Mouse (Mus musculus): ENCODE measurements around the gene Gm5478. TPM values are rescaled to one million over a fixed set of nuclear protein-coding genes. Genes with fewer than 3 reads are reported as not detected.

Gene Gm5478
- total and polyA plus RNA-seq, 3 experiments = not detected

DNA sequence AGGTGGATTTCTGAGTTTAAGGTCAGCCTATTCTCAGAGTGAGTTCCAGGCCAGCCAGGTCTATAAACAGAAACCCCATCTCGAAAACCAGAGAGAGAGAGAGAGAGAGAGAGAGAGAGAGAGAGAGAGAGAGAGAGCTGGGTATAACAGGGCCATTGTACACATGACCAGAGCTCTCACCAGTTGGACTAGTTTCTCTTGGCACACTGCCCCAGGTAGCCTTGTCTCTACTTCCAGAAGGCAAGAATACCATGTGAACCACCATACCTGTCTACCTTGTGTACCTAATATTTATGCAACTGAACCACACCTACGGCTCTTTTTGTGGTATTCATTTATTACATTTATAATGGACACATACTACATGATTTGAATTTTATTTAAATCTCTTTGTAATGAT is 41.0 kb upstream of the Gm5478 start:
- Histone ChIP-seq H3K4me2 (ENCODE audit: insufficient read depth, low read depth, poor library complexity, severe bottlenecking) (no peak overlapping the region), H3K9ac (ENCODE audit: insufficient read depth, low read depth) (no peak overlapping the region), H3K79me2 (replicated peaks; ENCODE audit: control insufficient read depth, extremely low read depth, insufficient read depth, poor library complexity, severe bottlenecking) (no peaks in the 10 kb centered on the region), H3K36me3 (replicated peaks in 1 of 2; ENCODE audit: control insufficient read depth in 1 of 2, insufficient read depth in 1 of 2, low read length in 1 of 2) (no peaks in the 10 kb centered on the region), H3K9me3 (replicated peaks; ENCODE audit: low read length) (no peaks in the 10 kb centered on the region), H3K27me3 (replicated peaks) (peaks cover 80% of the 10 kb centered on the region), H3K4me3 (replicated peaks in 1 of 3; ENCODE audit: low read depth in 2 of 3, low read length in 2 of 3, poor library complexity in 1 of 3) (no peak overlapping the region), H3K4me1 (ENCODE audit: control insufficient read depth in 1 of 2, insufficient read depth in 2 of 2) (no peaks in the 10 kb centered on the region), H3K27ac (ENCODE audit: insufficient read depth, low read depth) (no peak overlapping the region)
- dilution Hi-C loops (cut with MboI; ENCODE audit: extremely low pct_ligation_motif_present, extremely low pct_unique_long_range_greater_than_20kb, low sequenced_read_pairs) = no loop called here
- in situ Hi-C loops (cut with MboI; ENCODE audit: low pct_ligation_motif_present, low pct_unique_long_range_greater_than_20kb, low sequenced_read_pairs) = no loop called here
- TF ChIP-seq RCOR1 (conservative IDR thresholded peaks at IDR 0.05; ENCODE audit: low read depth, low read length) = no peak
- DNase-seq (ENCODE audit: extremely low read depth) = no peak

DNA sequence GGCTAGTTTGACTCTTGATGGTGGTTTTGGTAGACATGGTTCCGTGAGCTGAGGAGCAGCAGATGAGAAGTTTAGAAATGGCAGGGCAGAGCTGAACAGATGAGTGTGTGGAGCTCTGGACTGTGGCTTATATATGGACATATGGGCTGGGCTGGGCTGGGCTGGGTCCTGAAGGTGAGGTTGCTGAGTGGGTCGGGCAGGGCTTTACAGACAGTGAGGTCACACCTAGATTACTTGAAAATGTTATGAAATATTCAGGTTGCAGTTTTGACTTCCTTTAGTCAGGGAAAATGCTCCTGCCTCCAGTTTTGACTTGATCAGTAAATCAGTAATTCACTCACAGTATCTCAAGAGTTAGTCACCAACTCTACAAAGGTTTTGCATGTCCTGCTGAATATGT is 33.0 kb upstream of the Gm5478 start, which contains the start of gene Krt6b:
TSS of gene Krt6b (minus strand) at position 101 of the 400 bp plus-strand sequence.
- Histone ChIP-seq H3K27me3 (replicated peaks) (peaks cover 70% of the 10 kb centered on the region), H3K9ac (ENCODE audit: insufficient read depth, low read depth) (no peak within 1 kb of the TSS), H3K4me2 (ENCODE audit: insufficient read depth, low read depth, poor library complexity, severe bottlenecking) (no peak within 1 kb of the TSS), H3K4me3 (replicated peaks in 1 of 3; ENCODE audit: low read depth in 2 of 3, low read length in 2 of 3, poor library complexity in 1 of 3) (no peak within 1 kb of the TSS), H3K36me3 (replicated peaks in 1 of 2; ENCODE audit: control insufficient read depth in 1 of 2, insufficient read depth in 1 of 2, low read length in 1 of 2) (no peaks in the 10 kb centered on the region), H3K9me3 (replicated peaks; ENCODE audit: low read length) (peaks cover 9% of the 10 kb centered on the region), H3K27ac (ENCODE audit: insufficient read depth, low read depth) (no peak within 1 kb of the TSS), H3K79me2 (replicated peaks; ENCODE audit: control insufficient read depth, extremely low read depth, insufficient read depth, poor library complexity, severe bottlenecking) (no peaks in the 10 kb centered on the region), H3K4me1 (ENCODE audit: control insufficient read depth in 1 of 2, insufficient read depth in 2 of 2) (peaks cover 0 to 5% of the 10 kb centered on the region in 2 experiments; a peak in 1 of 4 replicates)
- TF ChIP-seq NRF1 (IDR thresholded peaks at IDR 0.05; ENCODE audit: low read depth, low read length) = no peak
- in situ Hi-C loops (cut with MboI; ENCODE audit: low pct_ligation_motif_present, low pct_unique_long_range_greater_than_20kb, low sequenced_read_pairs) (no loop called here), dilution Hi-C loops (cut with MboI; ENCODE audit: extremely low pct_ligation_motif_present, extremely low pct_unique_long_range_greater_than_20kb, low sequenced_read_pairs) (no loop called here)
- DNase-seq (ENCODE audit: extremely low read depth) = no peak

DNA sequence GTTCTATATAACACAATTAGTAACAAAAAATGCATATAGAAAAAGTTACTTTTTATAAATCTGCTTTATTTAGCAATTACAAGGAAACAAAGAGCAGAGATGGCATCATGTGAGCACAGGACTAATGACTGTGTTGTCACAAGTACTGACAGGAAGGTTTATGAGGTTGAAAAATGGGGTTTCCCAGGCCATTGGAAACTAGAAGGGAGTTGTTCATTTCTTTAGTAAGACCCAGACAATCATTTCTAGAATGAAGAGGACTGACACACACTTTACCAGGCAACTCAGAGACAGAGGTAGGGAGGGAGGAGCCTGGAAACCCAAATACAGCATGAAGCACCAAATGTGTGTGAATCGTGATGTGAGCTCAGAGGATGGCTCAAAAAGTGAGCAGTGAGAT is 28.8 kb upstream of the Gm5478 start:
- no peak for TF ChIP-seq USF2 (conservative IDR thresholded peaks at IDR 0.05; ENCODE audit: low read depth, low read length)
- peak; percentile 66 for TF ChIP-seq IRF4 (IDR thresholded peaks at IDR 0.05; ENCODE audit: low read depth, low read length)
- TF ChIP-seq BHLHE40 (IDR thresholded peaks at IDR 0.05; ENCODE audit: low read depth, low read length) = peak; percentile 62; the same call in 1 of the 2 replicates
- TF ChIP-seq EP300 (IDR thresholded peaks at IDR 0.05; ENCODE audit: low read length) = peak; percentile 53; the same call in 1 of the 2 replicates
- no peaks in the 10 kb centered on the region for H3K36me3 ChIP-seq (replicated peaks in 1 of 2; ENCODE audit: control insufficient read depth in 1 of 2, insufficient read depth in 1 of 2, low read length in 1 of 2)
- dilution Hi-C loops (cut with MboI; ENCODE audit: extremely low pct_ligation_motif_present, extremely low pct_unique_long_range_greater_than_20kb, low sequenced_read_pairs) (no loop called here), in situ Hi-C loops (cut with MboI; ENCODE audit: low pct_ligation_motif_present, low pct_unique_long_range_greater_than_20kb, low sequenced_read_pairs) (no loop called here)
- H3K27ac ChIP-seq (ENCODE audit: insufficient read depth, low read depth) = no peak overlapping the region
- no peak overlapping the region for H3K4me2 ChIP-seq (ENCODE audit: insufficient read depth, low read depth, poor library complexity, severe bottlenecking)
- H3K9me3 ChIP-seq (replicated peaks; ENCODE audit: low read length) = no peaks in the 10 kb centered on the region
- H3K4me3 ChIP-seq (replicated peaks in 1 of 3; ENCODE audit: low read depth in 2 of 3, low read length in 2 of 3, poor library complexity in 1 of 3) = no peak overlapping the region
- no peak overlapping the region for H3K9ac ChIP-seq (ENCODE audit: insufficient read depth, low read depth)
- H3K27me3 ChIP-seq (replicated peaks) = peaks cover 52% of the 10 kb centered on the region
- peak; percentile 17 for DNase-seq (ENCODE audit: extremely low read depth)
- H3K79me2 ChIP-seq (replicated peaks; ENCODE audit: control insufficient read depth, extremely low read depth, insufficient read depth, poor library complexity, severe bottlenecking) = no peaks in the 10 kb centered on the region
- peaks cover 0 to 5% of the 10 kb centered on the region in 2 experiments; a peak in 1 of 4 replicates for H3K4me1 ChIP-seq (ENCODE audit: control insufficient read depth in 1 of 2, insufficient read depth in 2 of 2)

GRCm38 (mm10) chr15:101652736-101653265 is 5.6 kb upstream of the Gm5478 start:
- Histone ChIP-seq H3K9me3 (replicated peaks; ENCODE audit: low read length) (no peaks in the 10 kb centered on the region), H3K4me2 (ENCODE audit: insufficient read depth, low read depth, poor library complexity, severe bottlenecking) (no peak overlapping the region), H3K4me3 (replicated peaks in 1 of 3; ENCODE audit: low read depth in 2 of 3, low read length in 2 of 3, poor library complexity in 1 of 3) (no peak overlapping the region), H3K9ac (ENCODE audit: insufficient read depth, low read depth) (no peak overlapping the region), H3K79me2 (replicated peaks; ENCODE audit: control insufficient read depth, extremely low read depth, insufficient read depth, poor library complexity, severe bottlenecking) (no peaks in the 10 kb centered on the region), H3K27ac (ENCODE audit: insufficient read depth, low read depth) (no peak overlapping the region), H3K4me1 (ENCODE audit: control insufficient read depth in 1 of 2, insufficient read depth in 2 of 2) (no peaks in the 10 kb centered on the region), H3K27me3 (replicated peaks) (peaks cover 56% of the 10 kb centered on the region), H3K36me3 (replicated peaks in 1 of 2; ENCODE audit: control insufficient read depth in 1 of 2, insufficient read depth in 1 of 2, low read length in 1 of 2) (no peaks in the 10 kb centered on the region)
- dilution Hi-C loops (cut with MboI; ENCODE audit: extremely low pct_ligation_motif_present, extremely low pct_unique_long_range_greater_than_20kb, low sequenced_read_pairs) = no loop called here
- in situ Hi-C loops (cut with MboI; ENCODE audit: low pct_ligation_motif_present, low pct_unique_long_range_greater_than_20kb, low sequenced_read_pairs) = no loop called here
- no peak for TF ChIP-seq MAX (IDR thresholded peaks at IDR 0.05; ENCODE audit: low read length)
- TF ChIP-seq ZMIZ1 (IDR thresholded peaks at IDR 0.05; ENCODE audit: low read depth, low read length) = no peak
- no peak for TF ChIP-seq ETS1 (conservative IDR thresholded peaks at IDR 0.05; ENCODE audit: low read depth, low read length)
- no peak for TF ChIP-seq POLR2A (IDR thresholded peaks at IDR 0.05; ENCODE audit: low read depth, low read length)
- no peak for TF ChIP-seq EP300 (IDR thresholded peaks at IDR 0.05; ENCODE audit: low read length)
- TF ChIP-seq ELF1 (IDR thresholded peaks at IDR 0.05; ENCODE audit: low read depth, low read length) = no peak
- TF ChIP-seq JUN (IDR thresholded peaks at IDR 0.05; ENCODE audit: insufficient read depth, low read depth, low read length) = no peak
- no peak for TF ChIP-seq CHD2 (IDR thresholded peaks at IDR 0.05; ENCODE audit: low read length)
- no peak for TF ChIP-seq MEF2A (IDR thresholded peaks at IDR 0.05; ENCODE audit: borderline replicate concordance, low read depth, low read length)
- no peak for TF ChIP-seq HCFC1 (IDR thresholded peaks at IDR 0.05; ENCODE audit: low read depth, low read length)
- TF ChIP-seq IRF4 (IDR thresholded peaks at IDR 0.05; ENCODE audit: low read depth, low read length) = no peak
- TF ChIP-seq TCF12 (IDR thresholded peaks at IDR 0.05; ENCODE audit: low read depth, low read length) = no peak
- no peak for TF ChIP-seq KAT2A (IDR thresholded peaks at IDR 0.05; ENCODE audit: insufficient replicate concordance, low read length)
- TF ChIP-seq POLR2AphosphoS2 (IDR thresholded peaks at IDR 0.05; ENCODE audit: low read depth, low read length) = no peak
- no peak for TF ChIP-seq RAD21 (IDR thresholded peaks at IDR 0.05; ENCODE audit: low read depth, low read length)
- no peak for DNase-seq (ENCODE audit: extremely low read depth)
